Mouse (Mus musculus) kidney, adult 11 months (tissue): ENCODE measurements around the gene Chic1.

ENCODE experiments used
- DNase-seq: peaks from one replicate; pipeline ENCODE4 v3.0.0; 2022

The Chic1 gene

DNA sequence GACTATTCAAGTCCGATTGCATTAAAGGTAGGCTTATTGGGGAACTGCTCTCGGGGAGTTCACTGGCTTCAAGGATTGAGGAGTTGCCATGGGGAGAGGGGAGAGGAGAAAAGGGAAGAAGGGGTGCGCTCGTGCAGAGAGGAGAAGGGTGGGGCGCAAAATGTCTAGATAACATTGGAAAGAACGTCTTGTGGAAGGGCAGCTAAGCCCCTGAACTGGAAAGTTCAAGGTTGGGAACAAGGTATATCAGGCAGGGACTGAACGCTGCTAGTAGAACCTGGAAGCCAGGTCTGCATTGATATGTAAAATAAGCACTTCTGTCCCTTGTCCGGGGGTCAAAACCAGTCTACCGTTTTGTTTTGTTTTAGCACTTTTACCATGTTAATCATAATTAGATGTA is 81.7 kb downstream of the Chic1 start:
- no peak for DNase-seq

DNA sequence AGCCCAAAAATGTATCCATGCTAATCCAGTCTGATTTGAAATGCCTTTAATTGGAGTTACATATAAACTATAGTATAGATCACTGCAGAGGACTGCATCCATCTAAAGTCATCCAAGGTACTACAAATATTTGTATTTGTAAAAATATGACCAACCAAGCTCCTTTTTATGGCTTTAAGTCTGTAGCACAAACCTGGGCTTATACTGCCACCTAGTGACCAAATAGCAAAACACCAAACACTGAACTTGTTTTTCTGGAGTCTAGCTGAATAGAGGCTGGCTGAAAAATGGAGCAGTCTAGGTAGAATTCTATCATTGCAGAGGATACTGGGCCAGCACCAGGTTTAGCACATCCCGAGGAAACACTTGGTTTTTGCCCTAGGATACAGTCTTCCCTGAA is 84.5 kb downstream of the Chic1 start:
- no peak for DNase-seq

DNA sequence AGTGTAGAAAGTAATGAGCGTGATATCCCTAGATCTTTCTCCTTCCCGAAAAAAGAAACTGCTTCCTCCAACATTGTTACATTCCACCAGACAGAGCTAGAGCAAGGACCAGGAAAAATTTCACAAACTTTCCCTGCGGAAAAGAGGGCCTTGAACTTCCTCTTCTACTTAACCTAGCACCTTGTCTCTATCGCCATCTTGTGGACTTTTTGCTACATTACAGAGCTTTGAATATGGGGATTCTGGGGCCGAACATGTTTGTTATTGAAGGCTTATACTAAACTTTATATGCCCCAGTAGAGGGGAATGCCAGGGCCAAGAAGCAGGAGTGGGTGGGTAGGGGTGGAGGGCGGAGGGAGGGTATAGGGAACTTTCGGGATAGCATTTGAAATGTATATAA is 87.5 kb downstream of the Chic1 start:
- DNase-seq: no peak
